Mouse (Mus musculus) heart, postnatal 36 days (tissue): Measurements from ENCODE around the gene Arl15. TPM values are rescaled to one million over a fixed set of nuclear protein-coding genes. Genes with fewer than 3 reads are reported as not detected.

Experiments
- DNase-seq, 2 experiments: peaks; one replicate each; pipeline ENCODE4 v3.0.0; 2021 to 2022
- intact Hi-C: fragments of 180-260 bp; cut with DNase I; formaldehyde crosslinking; loops from one replicate; pipeline ENCODE4 v1.15.1; 2025
- total RNA-seq, 2 experiments: library from RNA; stranded (reverse); gene quantifications; 2 replicates each; pipeline ENCODE4 v1.2.3; 2021

The Arl15 gene
- total RNA-seq, 2 experiments from 2014 or later = 7.5 to 8.1 TPM

DNA sequence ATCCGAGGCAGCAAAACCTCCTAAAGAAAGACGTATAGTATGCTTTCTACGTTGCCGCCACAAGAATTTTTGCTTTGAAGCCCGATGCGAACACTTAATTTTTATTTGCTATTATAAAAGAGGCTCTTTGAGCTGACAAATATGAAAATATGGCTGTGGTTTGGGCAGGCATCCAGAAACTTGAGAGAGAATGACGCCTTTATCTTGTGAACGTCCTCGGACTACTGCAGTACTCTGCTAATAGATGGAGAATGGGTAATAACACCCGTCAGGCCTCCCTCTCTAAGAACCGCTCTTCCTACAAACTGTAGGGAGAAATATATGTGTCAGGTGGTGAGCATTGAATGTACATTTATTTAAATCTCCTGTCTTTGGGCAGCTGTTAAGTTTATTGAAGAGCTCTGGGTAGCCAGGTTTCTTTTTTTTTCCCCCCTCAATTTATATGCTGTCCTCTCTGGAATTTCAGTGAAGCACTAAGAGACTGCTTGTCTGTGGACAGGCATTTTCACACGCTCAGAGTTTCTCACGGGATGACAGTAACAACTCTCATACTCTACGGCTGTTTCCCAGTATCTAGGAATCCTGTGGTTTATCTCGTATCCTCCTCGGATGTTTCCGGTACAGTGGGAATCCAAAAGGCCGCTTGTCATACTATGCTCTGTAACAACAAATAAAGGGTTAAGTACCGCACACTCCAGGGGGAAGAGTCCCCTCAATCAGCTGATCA, 324.0 kb downstream of the Arl15 start:
- intact Hi-C loops = no loop called here
- no peak for DNase-seq

DNA sequence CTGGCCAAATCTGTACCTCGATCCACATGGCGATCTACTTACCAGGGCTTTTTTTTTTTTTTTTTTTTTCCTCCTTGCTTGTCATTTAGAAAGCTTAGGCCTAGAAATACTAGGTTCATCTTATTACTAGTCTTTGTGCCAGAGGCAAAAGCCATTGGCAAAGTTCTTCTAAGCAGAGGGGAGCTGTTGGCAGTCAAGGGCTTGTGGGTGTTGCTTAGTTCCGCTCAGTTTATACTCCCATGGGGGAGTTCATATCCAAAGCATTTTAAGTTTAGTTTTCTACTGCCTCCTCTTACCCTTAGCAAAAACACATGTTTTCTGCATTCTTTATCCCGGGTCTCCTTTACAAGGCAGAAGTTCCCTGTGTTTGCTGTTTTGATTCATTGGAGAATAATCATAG, 325.5 kb downstream of the Arl15 start:
- intact Hi-C loops = no loop called here
- DNase-seq = peak; percentile 11 to 25

DNA sequence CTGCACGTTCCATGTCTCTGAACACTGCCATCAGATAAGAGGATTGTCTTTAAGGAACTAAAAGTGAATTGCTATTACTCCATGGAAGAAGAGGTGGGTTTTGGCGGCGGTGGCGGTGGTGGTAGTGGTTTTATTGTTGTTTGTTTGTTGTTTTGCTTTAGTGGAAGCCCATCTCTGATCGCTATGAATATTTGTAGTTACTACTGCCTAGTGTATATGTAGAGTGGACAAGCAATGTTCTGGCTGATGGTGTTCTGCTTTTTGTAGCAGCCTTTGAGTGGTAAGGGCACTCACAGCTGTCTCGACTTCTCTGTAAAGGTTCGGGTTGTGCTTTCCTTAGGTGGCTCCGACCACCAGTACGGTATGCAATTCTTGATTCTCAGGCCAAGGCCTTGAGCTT, 327.3 kb downstream of the Arl15 start:
- intact Hi-C loops = no loop called here

DNA sequence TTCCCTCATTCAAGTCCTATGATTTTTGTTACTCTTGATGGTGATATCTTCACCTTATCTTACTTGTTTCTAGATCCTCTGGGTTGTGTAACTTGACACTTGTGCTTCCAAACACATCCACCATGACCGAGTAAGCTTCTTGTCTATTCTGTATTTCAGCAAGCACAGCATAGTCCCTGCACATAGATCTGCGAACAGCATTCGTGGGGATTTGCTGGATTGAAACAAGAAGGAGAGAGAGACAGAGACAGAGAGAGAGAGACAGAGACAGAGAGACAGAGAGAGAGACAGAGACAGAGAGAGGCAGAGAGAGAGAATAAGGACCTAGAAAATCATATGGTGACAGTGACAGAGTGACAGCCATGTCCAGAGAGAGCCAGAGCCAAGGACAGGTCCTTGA, 329.1 kb downstream of the Arl15 start:
- intact Hi-C loops = no loop called here
- no peak for DNase-seq

More for the DNA sequence above, 327.3 kb downstream of the Arl15 start:
- no peak for DNase-seq

DNA sequence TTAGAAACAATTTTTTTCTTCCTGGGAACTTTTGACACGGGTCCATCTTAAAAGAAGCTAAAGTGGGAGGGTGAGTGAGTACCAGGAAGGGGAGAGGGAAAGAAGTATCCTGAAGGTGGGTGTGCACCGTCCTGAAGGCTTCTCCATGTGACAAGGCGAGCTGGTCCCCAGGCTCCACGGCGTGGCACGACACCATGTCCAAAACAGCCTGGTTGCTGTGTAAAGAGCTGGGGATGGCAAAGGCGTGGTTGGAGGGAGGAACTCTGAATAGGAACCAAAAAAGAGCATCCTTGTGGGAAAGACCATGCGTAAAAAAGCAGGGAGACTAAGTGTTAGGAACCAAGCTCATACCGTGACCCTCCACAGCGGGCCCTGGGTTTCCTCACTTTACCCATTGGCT, 330.1 kb downstream of the Arl15 start:
- no peak for DNase-seq
- intact Hi-C loops = no loop called here

DNA sequence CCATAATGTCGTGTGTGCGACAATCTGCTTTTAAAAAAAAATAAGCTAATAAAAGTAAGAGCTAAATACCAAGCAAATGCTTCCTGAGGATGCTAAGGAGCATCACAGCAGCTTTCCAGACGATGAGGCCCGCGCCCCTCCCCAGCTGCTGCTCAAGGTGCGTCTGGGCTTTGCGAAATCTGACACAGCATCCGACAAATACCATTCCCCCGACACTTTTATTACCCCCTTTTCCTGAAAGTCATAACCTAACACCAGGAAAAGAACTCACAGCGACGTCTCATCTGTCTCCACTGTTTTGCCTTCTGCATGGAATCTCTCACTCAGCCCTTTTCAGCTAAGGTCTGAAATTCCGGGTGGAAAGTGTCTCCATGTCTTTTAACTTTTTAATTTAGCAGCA, 330.7 kb downstream of the Arl15 start:
- intact Hi-C loops = no loop called here
- no peak for DNase-seq

DNA sequence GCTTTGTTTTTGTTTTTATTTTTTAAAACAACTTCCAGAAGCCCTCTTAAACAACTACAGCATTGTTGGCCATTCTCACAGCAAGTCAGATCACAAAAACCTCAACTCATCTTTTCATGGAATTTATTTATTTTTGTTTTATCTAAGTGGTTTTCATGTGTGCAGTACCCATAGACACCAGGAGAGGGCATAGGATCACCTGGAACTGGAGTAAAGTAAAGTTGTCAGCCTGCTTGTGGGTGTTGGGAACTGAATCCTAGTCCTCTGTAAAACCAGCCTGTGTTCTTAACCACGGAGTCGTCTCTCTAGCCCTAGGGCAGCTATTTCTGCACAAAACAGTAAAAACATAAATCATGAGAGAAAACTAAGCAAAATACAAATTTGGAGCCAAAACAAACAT, 334.1 kb downstream of the Arl15 start:
- intact Hi-C loops = no loop called here
- no peak for DNase-seq

DNA sequence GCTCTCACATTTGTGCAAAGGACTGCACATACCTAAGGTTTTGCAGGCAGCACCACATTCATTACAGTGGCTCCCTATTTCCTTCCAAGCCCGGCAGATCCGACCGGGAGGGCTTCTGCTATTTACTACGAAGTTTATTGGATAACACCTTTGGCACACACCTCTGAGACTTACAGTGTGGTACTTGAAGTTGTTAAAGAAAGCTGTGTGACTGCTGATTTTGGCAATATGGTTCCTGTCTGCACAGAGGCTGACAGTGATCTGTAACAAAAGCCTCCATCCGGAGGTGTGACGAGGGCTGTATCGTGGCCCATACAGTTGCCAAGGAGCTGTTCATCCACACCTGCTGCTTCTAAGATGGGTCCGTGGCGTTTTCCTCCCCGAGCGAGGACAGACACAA, 335.7 kb downstream of the Arl15 start:
- intact Hi-C loops = no loop called here
- no peak for DNase-seq

DNA sequence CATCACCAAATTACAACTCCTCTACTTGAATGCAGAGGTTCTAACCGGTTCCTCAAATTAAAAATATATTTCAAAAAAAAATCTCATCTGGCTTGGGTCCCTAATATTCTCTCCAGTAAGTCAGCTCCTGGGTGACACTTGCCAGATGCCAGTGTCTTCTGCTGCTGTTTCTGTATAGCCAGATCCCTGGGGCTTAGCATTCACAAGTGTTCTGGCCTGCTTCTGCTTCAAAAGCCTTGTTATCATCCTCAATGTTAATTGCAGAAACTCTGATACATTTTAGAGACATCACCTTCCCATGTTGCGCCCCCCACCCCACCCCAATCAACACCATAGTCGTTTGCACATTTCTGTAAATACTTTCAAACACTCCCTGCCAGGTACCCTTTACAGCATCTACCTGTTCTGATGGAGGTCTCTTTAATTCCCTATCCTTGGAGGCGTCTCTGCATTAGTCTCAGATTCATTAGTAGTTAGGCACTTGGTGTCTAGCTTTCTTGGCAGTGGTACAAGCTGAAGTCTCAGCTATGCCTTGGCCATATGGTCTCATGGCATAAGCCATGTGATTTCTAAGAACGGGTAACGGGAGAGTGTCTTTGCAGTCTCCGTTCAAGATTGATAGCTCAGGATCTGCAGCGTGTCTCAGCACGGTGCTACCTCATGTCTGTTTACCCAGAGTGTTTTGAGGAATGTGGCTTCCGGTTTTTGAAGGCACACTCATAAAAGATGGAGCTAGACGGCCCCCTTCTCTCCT, 336.4 kb downstream of the Arl15 start:
- intact Hi-C loops = no loop called here
- DNase-seq = no peak

DNA sequence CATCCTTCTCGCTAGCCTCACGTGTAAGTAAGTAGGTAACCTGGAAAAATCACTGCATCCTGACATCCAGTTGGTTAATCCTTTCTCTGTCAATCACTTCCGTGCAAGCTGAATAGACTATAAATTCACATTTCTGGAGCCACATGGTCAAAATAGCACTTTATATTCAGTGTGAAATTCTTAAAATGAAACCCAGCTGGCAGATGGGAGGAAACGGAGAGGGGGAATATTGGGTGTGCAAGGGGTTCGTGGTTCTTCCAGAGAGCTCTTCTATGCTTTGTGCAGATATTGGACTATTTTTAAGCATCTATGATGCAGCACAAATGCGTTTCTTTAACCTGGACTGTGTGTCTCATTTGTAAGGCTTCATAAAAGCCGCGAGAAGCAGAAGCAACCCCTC, 344.6 kb downstream of the Arl15 start:
- no peak for DNase-seq
- intact Hi-C loops = no loop called here

DNA sequence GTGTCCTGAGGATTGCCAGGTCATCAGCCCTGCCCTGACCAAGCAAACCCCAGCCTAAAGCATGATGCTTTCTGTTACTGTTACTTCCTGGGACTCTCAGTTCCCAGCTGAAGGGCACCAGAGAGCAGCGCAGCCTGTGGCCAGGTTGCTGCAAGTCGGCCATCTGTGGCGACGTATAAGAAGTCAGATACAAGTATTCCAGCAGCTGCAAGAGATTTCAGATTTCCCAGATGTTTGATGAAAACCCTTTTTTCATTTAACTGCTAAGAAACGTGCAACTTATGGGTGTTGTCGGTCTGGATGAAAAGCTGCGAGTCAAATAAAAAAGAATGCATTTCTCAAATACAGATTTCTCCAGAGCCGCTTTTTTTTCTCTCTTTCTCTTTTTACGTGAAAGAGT, 345.3 kb downstream of the Arl15 start:
- intact Hi-C loops = no loop called here
- no peak for DNase-seq

DNA sequence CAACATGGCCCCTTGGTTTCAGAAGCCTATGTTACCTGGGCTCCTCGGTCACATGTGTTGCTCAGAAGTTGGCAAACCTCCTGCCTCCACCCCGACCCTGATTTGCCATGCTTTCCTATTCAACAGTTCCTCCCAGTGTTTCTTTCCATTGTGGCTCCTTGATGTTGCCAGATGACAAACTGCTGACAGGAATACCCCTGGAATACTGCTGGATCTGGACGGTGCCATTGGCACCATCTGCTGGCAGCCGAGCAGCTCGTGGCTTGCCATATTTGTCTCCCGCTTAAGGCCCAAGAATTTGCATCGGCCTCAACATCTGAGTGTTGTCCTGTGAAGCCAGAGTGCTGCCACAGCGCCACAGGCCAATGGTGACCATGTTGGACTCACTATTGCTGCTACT, 348.5 kb downstream of the Arl15 start:
- DNase-seq = no peak
- intact Hi-C loops = no loop called here

DNA sequence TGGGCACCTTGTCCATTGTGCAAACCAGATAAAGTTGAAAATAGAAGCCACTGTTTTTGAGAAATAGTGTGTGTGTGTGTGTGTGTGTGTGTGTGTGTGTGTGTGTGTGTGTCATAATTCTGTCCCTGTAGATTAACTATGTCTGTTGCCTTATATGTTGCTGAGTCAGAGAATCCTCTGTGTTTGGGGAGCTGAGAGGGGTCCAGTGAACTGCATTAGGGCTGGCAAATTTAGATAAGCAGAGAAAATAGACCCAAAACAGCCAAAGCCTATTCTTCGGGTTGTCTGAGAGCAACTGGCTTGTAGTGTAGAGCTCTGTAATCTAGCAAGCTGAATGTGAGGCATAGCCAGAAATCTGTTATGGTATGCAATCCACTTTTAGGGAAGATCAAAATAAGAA, 348.9 kb downstream of the Arl15 start:
- intact Hi-C loops = no loop called here
- no peak for DNase-seq

DNA sequence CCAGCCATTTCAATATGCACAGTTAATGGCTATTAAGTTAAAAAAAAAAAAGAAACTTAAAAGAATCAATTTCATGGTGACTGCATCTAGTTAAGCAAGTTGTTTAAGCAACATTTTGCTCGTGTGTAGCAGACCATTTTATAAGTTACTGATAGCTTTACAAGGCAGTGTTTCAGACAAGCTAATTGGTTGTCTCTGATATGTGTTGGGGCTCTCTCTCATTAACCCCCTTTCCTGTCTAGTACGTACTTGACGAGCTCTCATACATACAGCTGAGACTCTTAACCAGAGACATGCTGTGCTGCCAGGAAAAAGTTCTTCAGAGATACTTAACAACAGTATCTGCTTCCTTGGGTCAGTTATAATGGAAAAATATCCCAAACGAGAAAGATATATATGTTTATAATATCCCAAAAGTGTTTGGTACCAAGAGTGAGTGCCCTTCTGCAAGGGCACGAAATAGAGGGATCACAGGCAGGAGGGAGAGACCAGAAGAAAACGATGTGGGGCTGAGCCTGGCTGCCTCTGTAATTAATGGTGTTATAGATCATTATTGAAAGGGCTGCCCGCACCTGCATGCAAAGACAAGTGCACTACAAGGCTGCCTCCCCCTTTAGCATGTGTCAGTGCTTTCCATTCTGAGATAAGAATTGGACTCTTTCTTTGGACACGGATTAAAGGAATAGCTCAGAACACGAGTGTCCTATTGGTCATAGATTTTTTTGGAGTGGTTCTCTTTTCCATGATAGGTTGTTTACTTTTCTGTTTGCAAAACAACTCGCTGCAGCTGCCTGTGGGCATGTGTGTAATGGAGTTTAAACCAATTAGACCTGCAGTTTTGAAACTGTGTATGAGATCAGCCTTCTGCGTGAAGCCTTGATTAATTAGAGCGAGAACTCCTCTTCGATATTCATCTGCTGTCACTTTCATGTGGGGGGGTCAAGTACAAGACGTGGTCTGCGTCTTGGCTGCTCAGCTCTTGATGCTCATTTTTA, 350.0 kb downstream of the Arl15 start:
- DNase-seq = no peak
- intact Hi-C loops = no loop called here

DNA sequence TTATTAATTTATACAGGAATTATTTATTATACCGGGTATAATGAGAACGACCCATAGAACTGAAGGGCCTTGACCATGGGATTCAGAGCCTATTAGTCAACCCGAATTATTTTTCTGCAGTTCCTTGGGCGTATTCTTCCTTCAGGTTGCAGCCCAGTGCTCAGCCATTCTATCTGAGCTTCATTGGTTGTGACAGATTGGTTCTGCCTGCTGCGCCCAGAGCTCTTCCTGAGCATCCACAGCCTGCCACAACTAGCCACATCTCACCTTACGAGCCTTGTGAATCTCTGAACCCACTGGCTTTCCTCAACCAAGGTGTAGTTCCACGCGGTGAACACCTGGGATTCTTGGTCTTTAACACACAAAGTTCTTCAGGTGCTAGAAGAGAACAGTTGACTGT, 350.9 kb downstream of the Arl15 start:
- DNase-seq = no peak
- intact Hi-C loops = no loop called here

DNA sequence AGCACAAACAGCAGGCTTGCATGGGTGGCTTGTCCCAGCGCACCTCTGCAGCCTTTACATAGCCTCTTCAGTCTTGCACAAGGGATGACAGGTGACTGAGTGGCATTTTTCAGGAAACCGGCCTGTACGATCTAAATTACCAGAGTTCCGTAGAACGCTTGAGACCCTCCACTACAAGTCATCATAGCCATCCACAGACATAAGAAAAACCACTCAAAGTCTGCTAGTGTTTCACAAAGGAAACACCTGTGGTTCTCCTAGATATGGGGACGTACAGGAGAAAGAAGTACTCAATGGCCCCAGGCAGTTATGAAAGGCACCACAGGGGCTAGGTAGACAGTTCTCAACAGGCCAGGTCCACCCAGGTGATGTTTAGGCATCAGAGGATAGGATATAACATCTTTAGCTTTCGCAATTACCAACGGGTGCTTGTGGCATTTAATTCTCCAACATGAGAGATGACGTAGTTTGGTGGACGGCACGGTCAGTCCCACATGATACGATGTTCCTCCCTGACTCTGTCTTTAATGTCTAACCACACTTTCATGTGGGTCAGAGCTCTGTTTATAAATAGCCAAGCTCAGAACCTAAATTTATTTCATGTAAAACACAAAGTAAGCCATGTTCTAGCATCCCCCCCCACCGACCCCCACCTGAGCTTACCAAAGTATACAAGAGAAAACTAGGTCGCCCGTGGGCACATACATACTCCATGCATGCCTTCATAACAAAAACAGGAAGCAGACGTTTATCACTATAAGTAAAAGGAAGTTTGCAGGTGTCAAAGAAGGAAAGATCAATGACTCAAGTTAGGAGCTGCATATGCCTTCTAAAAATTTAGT, 356.8 kb downstream of the Arl15 start:
- intact Hi-C loops = no loop called here
- DNase-seq = no peak

DNA sequence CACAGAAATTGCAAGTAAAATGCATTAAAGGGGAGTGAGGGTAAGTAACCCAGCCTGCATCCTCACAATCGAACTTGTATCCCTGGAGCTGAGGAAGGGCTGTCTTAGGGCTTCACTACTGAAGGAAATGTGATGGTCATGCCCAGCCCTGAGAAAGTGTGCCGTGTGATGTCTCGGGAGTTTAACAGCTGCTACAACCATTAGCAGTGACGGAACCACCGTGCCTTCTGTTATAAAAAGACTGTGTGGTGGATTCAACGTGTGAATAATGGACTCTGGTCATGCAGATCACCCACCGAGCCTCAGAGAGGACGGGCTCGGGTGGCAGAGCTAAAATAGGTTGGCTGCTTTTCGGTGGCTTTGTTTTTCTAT, 357.4 kb downstream of the Arl15 start:
- intact Hi-C loops = no loop called here
- no peak for DNase-seq

DNA sequence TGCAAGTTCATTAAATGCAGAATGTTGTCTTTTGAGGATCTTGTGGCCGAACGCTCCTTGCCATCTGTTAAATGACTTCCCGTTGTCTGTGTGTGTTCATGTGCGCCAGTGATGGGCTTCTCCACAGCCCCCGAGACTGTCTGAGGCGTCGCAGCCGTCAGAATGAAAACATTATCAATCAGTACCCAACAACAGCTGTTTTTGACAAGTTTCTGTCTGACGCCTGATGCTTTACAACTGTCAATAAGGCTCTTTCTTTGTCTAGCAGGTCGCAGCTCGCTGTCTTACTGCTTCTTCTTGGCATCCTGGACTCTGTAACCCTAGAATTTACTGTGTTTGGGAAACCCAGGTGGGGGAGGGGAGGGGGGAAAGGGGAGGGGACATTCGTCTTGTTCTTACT, 362.4 kb downstream of the Arl15 start:
- no peak for DNase-seq
- intact Hi-C loops = no loop called here

DNA sequence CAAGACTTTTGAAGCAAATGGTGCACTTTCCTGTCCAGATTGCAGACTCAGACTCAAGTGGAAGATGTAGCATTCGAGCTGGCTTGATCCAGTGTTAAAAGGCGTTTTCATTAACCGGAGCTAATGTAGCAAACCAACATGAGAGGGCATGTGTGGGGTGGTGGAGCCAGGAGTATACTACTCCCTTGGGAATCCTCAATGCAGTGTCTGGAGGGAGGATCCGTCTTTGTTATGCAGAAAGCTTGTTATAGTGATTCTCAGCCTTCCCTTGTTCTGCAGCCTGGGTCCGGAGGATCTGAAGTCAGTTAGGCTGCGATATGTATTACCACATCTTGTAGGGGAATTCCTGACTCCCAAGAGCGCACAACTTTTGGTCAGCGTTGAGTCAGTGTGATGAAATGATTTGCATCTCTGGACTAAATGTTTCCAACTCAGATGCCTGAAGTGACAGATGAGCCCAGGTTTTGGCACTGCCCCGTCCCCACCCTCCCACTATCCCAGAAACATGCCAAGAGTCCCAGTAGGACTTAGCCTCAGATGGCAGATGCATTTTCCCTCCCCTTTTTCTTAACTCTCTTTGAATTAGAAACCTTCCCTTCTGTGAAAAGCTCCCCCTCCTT, 363.9 kb downstream of the Arl15 start:
- DNase-seq = no peak
- intact Hi-C loops = no loop called here
